Mouse (Mus musculus): ENCODE measurements at regions not wholly inside any gene's neighbourhood (a gene's known extent, or its start where the extent isn't known, plus 50 kb on each side); places are given as distances from the start of the nearest gene placed in this dataset.

GRCm38 (mm10) chr17:26361420-26361819 lies 53.2 kb upstream of the Neurl1b start:
- H3K4me3 ChIP-seq: no peak overlapping the region
- no peak overlapping the region for H3K27ac ChIP-seq
- no peaks in the 10 kb centered on the region for H3K9me3 ChIP-seq
- no peaks in the 10 kb centered on the region for H3K36me3 ChIP-seq (replicated peaks)
- H3K4me1 ChIP-seq: peaks cover 37% of the 10 kb centered on the region
- DNase-seq (ENCODE audit: extremely low spot score, low spot score): no peak
- 80% methylated on average over 7 of the region's 7 CpGs for WGBS
- no peaks in the 10 kb centered on the region for H3K27me3 ChIP-seq (ENCODE audit: poor library complexity, severe bottlenecking)

DNA sequence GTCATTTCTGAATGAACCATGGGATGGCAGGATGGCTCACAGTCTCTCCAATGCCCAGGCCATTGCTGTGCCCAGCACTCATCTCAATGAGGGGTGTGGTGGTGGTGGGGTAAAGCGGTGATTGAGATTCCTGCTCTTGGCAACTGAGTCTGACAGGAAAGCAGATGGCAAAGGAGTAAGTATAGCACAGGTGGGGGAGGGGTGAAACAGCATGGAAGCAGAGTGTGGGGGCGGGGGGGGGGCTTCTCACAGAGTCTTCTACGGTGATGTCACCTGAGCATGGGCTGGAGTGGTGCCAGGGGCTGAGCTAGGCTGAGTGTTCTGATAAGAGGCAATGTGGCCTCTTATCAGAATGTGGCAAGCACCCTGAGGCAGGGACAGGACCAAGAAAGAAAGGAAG lies 52.6 kb upstream of the Neurl1b start:
- H3K27ac ChIP-seq: peak overlapping the region; percentile 8; the same call in 1 of the 2 replicates
- WGBS: 71% methylated on average over 3 of the region's 3 CpGs
- H3K4me1 ChIP-seq: peaks cover 37% of the 10 kb centered on the region
- no peak overlapping the region for H3K4me3 ChIP-seq
- H3K27me3 ChIP-seq (ENCODE audit: poor library complexity, severe bottlenecking): no peaks in the 10 kb centered on the region
- no peak for DNase-seq (ENCODE audit: extremely low spot score, low spot score)
- H3K9me3 ChIP-seq: no peaks in the 10 kb centered on the region
- H3K36me3 ChIP-seq (replicated peaks): no peaks in the 10 kb centered on the region

- no peak for DNase-seq (ENCODE audit: extremely low spot score, low spot score)
- 72% methylated on average over 12 of the region's 12 CpGs for WGBS
- Histone ChIP-seq H3K4me1 (peaks cover 37% of the 10 kb centered on the region), H3K4me3 (no peak overlapping the region), H3K36me3 (replicated peaks) (no peaks in the 10 kb centered on the region), H3K27ac (no peak overlapping the region), H3K9me3 (no peaks in the 10 kb centered on the region), H3K27me3 (ENCODE audit: poor library complexity, severe bottlenecking) (no peaks in the 10 kb centered on the region)
These were observed 51.9 kb upstream of the Neurl1b start for GRCm38 (mm10) chr17:26362586-26363361.

GRCm38 (mm10) chr17:26363853-26364532 lies 50.6 kb upstream of the Neurl1b start:
- Histone ChIP-seq H3K27ac (peak overlapping the region; percentile 46; the same call in 1 of the 2 replicates), H3K27me3 (ENCODE audit: poor library complexity, severe bottlenecking) (no peaks in the 10 kb centered on the region), H3K36me3 (replicated peaks) (no peaks in the 10 kb centered on the region), H3K4me1 (peaks cover 37% of the 10 kb centered on the region), H3K9me3 (no peaks in the 10 kb centered on the region), H3K4me3 (no peak overlapping the region)
- WGBS: 64% methylated on average over 5 of the region's 5 CpGs
- no peak for DNase-seq (ENCODE audit: extremely low spot score, low spot score)
